Mouse (Mus musculus): ENCODE data around the gene Iqgap2. TPM values are rescaled to one million over a fixed set of nuclear protein-coding genes. Genes with fewer than 3 reads are reported as not detected.

Iqgap2 gene
- polyA plus RNA-seq, 1 experiment from 2014 or later, result 11.0 TPM

- H3K27me3 ChIP-seq (replicated peaks; ENCODE audit: low read depth, poor library complexity, severe bottlenecking), result no peaks in the 10 kb centered on the region
- no peaks in the 10 kb centered on the region for H3K9me3 ChIP-seq
- peaks cover 49% of the 10 kb centered on the region for H3K36me3 ChIP-seq (replicated peaks)
- H3K27ac ChIP-seq (replicated peaks), result no peak overlapping the region
- WGBS, result 95% methylated on average over 7 of the region's 7 CpGs
- no peak overlapping the region for H3K4me3 ChIP-seq
- no peak for DNase-seq (ENCODE audit: low spot score)
- H3K4me1 ChIP-seq, result no peaks in the 10 kb centered on the region
These were observed 219.3 kb downstream of the Iqgap2 start for GRCm38 (mm10) chr13:95672372-95672771.

GRCm38 (mm10) chr13:95671108-95671897 lies 220.4 kb downstream of the Iqgap2 start:
- Histone ChIP-seq H3K9me3 (no peaks in the 10 kb centered on the region), H3K4me3 (no peak overlapping the region), H3K36me3 (replicated peaks) (peaks cover 49% of the 10 kb centered on the region), H3K27me3 (replicated peaks; ENCODE audit: low read depth, poor library complexity, severe bottlenecking) (no peaks in the 10 kb centered on the region), H3K4me1 (peaks cover 7% of the 10 kb centered on the region; the same call in 1 of the 2 replicates), H3K27ac (replicated peaks) (no peak overlapping the region)
- 85% methylated on average over 9 of the region's 9 CpGs for WGBS
- DNase-seq (ENCODE audit: low spot score), result no peak

- no peak for DNase-seq (ENCODE audit: low spot score)
- H3K4me1 ChIP-seq, result peaks cover 12% of the 10 kb centered on the region
- H3K36me3 ChIP-seq (replicated peaks), result peaks cover 52% of the 10 kb centered on the region
- no peak overlapping the region for H3K27ac ChIP-seq (replicated peaks)
- H3K27me3 ChIP-seq (replicated peaks; ENCODE audit: low read depth, poor library complexity, severe bottlenecking), result no peaks in the 10 kb centered on the region
- no peak overlapping the region for H3K4me3 ChIP-seq
- H3K9me3 ChIP-seq, result no peaks in the 10 kb centered on the region
- 92% methylated on average over 5 of the region's 5 CpGs for WGBS
These were observed 221.2 kb downstream of the Iqgap2 start for GRCm38 (mm10) chr13:95670534-95670933.

GRCm38 (mm10) chr13:95667260-95667659 lies 224.5 kb downstream of the Iqgap2 start:
- no peaks in the 10 kb centered on the region for H3K27me3 ChIP-seq (replicated peaks; ENCODE audit: low read depth, poor library complexity, severe bottlenecking)
- no peak overlapping the region for H3K4me3 ChIP-seq
- no peak for DNase-seq (ENCODE audit: low spot score)
- H3K4me1 ChIP-seq, result peaks cover 12% of the 10 kb centered on the region
- peaks cover 73% of the 10 kb centered on the region for H3K36me3 ChIP-seq (replicated peaks)
- no peak overlapping the region for H3K27ac ChIP-seq (replicated peaks)
- 17% methylated on average over 7 of the region's 7 CpGs for WGBS
- H3K9me3 ChIP-seq, result no peaks in the 10 kb centered on the region

- Histone ChIP-seq H3K36me3 (replicated peaks) (peaks cover 75% of the 10 kb centered on the region), H3K4me1 (peaks cover 12% of the 10 kb centered on the region), H3K27me3 (replicated peaks; ENCODE audit: low read depth, poor library complexity, severe bottlenecking) (no peaks in the 10 kb centered on the region), H3K9me3 (no peaks in the 10 kb centered on the region), H3K27ac (replicated peaks) (no peak overlapping the region), H3K4me3 (no peak overlapping the region)
- DNase-seq (ENCODE audit: low spot score), result no peak
- WGBS, result 85% methylated on average over 13 of the region's 13 CpGs
These were observed 225.9 kb downstream of the Iqgap2 start for GRCm38 (mm10) chr13:95665644-95666356.

GRCm38 (mm10) chr13:95663834-95664233 lies 227.9 kb downstream of the Iqgap2 start:
- no peak overlapping the region for H3K4me3 ChIP-seq
- peaks cover 12% of the 10 kb centered on the region for H3K4me1 ChIP-seq
- no peaks in the 10 kb centered on the region for H3K27me3 ChIP-seq (replicated peaks; ENCODE audit: low read depth, poor library complexity, severe bottlenecking)
- 93% methylated on average over 4 of the region's 4 CpGs for WGBS
- H3K9me3 ChIP-seq, result no peaks in the 10 kb centered on the region
- no peak overlapping the region for H3K27ac ChIP-seq (replicated peaks)
- peaks cover 76% of the 10 kb centered on the region for H3K36me3 ChIP-seq (replicated peaks)
- no peak for DNase-seq (ENCODE audit: low spot score)

- Histone ChIP-seq H3K4me3 (no peak overlapping the region), H3K36me3 (replicated peaks) (peaks cover 66% of the 10 kb centered on the region), H3K27me3 (replicated peaks; ENCODE audit: low read depth, poor library complexity, severe bottlenecking) (no peaks in the 10 kb centered on the region), H3K4me1 (peaks cover 5% of the 10 kb centered on the region), H3K27ac (replicated peaks) (no peak overlapping the region), H3K9me3 (no peaks in the 10 kb centered on the region)
- no peak for DNase-seq (ENCODE audit: low spot score)
- WGBS, result 87% methylated on average over 7 of the region's 7 CpGs
These were observed 232.3 kb downstream of the Iqgap2 start for GRCm38 (mm10) chr13:95659432-95659831.

GRCm38 (mm10) chr13:95657171-95657570 lies 234.6 kb downstream of the Iqgap2 start:
- DNase-seq (ENCODE audit: low spot score), result no peak
- Histone ChIP-seq H3K4me3 (no peak overlapping the region), H3K27me3 (replicated peaks; ENCODE audit: low read depth, poor library complexity, severe bottlenecking) (no peaks in the 10 kb centered on the region), H3K4me1 (peaks cover 5% of the 10 kb centered on the region), H3K27ac (replicated peaks) (no peak overlapping the region), H3K9me3 (no peaks in the 10 kb centered on the region), H3K36me3 (replicated peaks) (peaks cover 47% of the 10 kb centered on the region)
- WGBS, result 64% methylated on average over 9 of the region's 9 CpGs

GRCm38 (mm10) chr13:95655284-95655683 lies 236.4 kb downstream of the Iqgap2 start:
- peak overlapping the region; percentile 40; the same call in 1 of the 2 replicates for H3K27ac ChIP-seq (replicated peaks)
- H3K36me3 ChIP-seq (replicated peaks), result peaks cover 29% of the 10 kb centered on the region
- peaks cover 5% of the 10 kb centered on the region for H3K4me1 ChIP-seq
- no peaks in the 10 kb centered on the region for H3K9me3 ChIP-seq
- DNase-seq (ENCODE audit: low spot score), result peak; percentile 21
- H3K27me3 ChIP-seq (replicated peaks; ENCODE audit: low read depth, poor library complexity, severe bottlenecking), result no peaks in the 10 kb centered on the region
- 38% methylated on average over 9 of the region's 9 CpGs for WGBS
- no peak overlapping the region for H3K4me3 ChIP-seq

- Histone ChIP-seq H3K9me3 (no peaks in the 10 kb centered on the region), H3K4me1 (peaks cover 5% of the 10 kb centered on the region), H3K36me3 (replicated peaks) (peaks cover 17% of the 10 kb centered on the region), H3K4me3 (no peak overlapping the region), H3K27me3 (replicated peaks; ENCODE audit: low read depth, poor library complexity, severe bottlenecking) (no peaks in the 10 kb centered on the region), H3K27ac (replicated peaks) (no peak overlapping the region)
- no peak for DNase-seq (ENCODE audit: low spot score)
- 91% methylated on average over 4 of the region's 4 CpGs for WGBS
These were observed 238.0 kb downstream of the Iqgap2 start for GRCm38 (mm10) chr13:95653696-95654095.

GRCm38 (mm10) chr13:95651870-95652668 lies 239.7 kb downstream of the Iqgap2 start:
- no peaks in the 10 kb centered on the region for H3K9me3 ChIP-seq
- peaks cover 10% of the 10 kb centered on the region for H3K4me1 ChIP-seq
- H3K27me3 ChIP-seq (replicated peaks; ENCODE audit: low read depth, poor library complexity, severe bottlenecking), result no peaks in the 10 kb centered on the region
- DNase-seq (ENCODE audit: low spot score), result no peak
- H3K4me3 ChIP-seq, result no peak overlapping the region
- 81% methylated on average over 7 of the region's 7 CpGs for WGBS
- no peak overlapping the region for H3K27ac ChIP-seq (replicated peaks)
- H3K36me3 ChIP-seq (replicated peaks), result peaks cover 7% of the 10 kb centered on the region; the same call in 1 of the 2 replicates

- 94% methylated on average over 3 of the region's 3 CpGs for WGBS
- Histone ChIP-seq H3K27ac (replicated peaks) (no peak overlapping the region), H3K27me3 (replicated peaks; ENCODE audit: low read depth, poor library complexity, severe bottlenecking) (no peaks in the 10 kb centered on the region), H3K9me3 (no peaks in the 10 kb centered on the region), H3K4me3 (no peak overlapping the region), H3K4me1 (peaks cover 6% of the 10 kb centered on the region), H3K36me3 (replicated peaks) (peaks cover 24% of the 10 kb centered on the region)
- DNase-seq (ENCODE audit: low spot score), result no peak
These were observed 241.8 kb downstream of the Iqgap2 start for GRCm38 (mm10) chr13:95649941-95650340.
